Mouse (Mus musculus): ENCODE results near the gene Hnrnpa2b1. TPM values are rescaled to one million over a fixed set of nuclear protein-coding genes. Genes with fewer than 3 reads are reported as not detected.
A peak's percentile ranks its signal among the peaks of the same experiment; 100 is the strongest.

Gene Hnrnpa2b1
- polyA plus RNA-seq (2015; fragmentation: Nextera tagmentation; extraction: Ambion mirVana) = 1,728 and 1,813 TPM in 2 replicates

DNA sequence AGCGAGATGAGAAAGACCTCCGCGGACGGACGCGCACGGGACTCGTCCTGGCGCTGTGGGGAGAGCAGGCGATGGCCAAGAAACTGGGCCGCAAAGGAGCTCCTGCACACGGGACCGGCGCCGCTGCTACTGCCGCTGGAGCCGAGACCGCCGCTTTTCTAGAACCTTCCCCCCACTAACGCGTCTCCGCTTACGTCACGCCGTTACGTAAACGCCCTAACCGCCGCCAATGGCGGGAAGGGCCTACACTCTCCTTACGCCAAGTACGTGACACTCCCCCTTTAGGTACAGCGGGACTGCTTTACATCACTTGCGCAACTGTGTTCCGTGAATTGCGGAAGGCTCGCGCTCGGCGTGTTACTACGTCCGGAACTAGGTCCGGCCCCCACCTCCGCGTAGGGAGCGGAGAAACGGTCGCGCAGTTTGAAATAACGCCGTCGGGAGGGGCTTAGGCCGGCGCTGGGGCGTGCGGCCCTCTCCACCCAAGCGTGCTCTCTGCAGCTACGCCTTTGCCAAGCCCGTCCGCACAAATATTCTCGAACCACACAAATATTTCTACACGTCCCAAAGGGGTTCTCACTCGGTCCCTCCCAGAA is at the start of gene Hnrnpa2b1:
Hnrnpa2b1 (minus strand) TSS at position 180 of the 596 bp plus-strand sequence.
- peak; percentile 93 for ATAC-seq (ENCODE audit: insufficient read depth, low FRiP score, low read depth)
- Histone ChIP-seq H3K4me1 (peaks cover 23% of the 10 kb centered on the region), H3K36me3 (peaks cover 12% of the 10 kb centered on the region; the same call in 1 of the 2 replicates), H3K9me3 (no peaks in the 10 kb centered on the region), H3K9ac (peak within 1 kb of the TSS; percentile 98), H3K27ac (peak within 1 kb of the TSS; percentile 99), H3K4me2 (peak within 1 kb of the TSS; percentile 44), H3K4me3 (replicated peaks) (peak within 1 kb of the TSS; percentile 96), H3K27me3 (replicated peaks) (no peaks in the 10 kb centered on the region)
- WGBS = under 1% methylated on average over 63 of the region's 63 CpGs

DNA sequence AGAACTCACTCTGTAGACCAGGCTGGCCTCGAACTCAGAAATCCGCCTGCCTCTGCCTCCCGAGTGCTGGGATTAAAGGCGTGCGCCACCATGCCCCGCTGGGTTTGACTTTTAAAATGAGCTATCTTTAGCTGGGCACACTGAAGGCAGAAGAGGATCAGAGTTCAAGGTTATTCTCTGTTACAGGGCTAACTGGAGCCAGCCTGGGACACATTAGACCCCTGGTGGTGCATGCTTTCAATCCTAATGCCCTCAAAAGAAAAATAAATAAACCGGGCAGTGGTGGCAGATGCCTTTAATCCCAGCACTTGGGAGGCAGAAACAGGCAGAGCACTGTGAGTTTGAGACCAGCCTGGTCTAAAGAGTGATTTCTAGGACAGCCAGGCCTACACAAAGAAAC is 45.2 kb upstream of the Hnrnpa2b1 start:
- Histone ChIP-seq H3K4me3 (replicated peaks) (no peak overlapping the region), H3K9me3 (no peaks in the 10 kb centered on the region), H3K27me3 (replicated peaks) (no peaks in the 10 kb centered on the region), H3K9ac (no peak overlapping the region), H3K36me3 (no peaks in the 10 kb centered on the region), H3K27ac (no peak overlapping the region), H3K4me1 (no peaks in the 10 kb centered on the region), H3K4me2 (no peak overlapping the region)
- 93% methylated on average over 7 of the region's 7 CpGs for WGBS
- no peak for ATAC-seq (ENCODE audit: insufficient read depth, low FRiP score, low read depth)

DNA sequence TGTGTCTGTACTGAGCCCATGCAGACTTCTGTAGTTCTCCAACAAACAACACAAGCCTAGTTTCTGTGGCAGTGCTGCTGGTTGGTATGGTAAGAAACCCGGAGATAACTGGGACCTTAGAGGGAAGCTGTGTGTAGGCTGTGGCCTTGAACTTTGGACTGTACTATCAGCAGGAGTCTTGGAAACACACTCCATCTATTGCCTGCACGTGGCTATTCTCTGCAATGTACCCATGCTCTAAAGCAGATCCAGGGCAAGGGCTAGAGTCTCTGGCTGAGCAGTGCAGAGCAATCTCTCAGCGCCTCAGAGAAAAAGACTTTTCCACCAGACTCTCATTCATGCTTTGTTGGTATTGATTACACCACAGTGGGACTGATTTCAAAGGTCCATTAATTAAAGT is 44.1 kb upstream of the Hnrnpa2b1 start:
- no peak overlapping the region for H3K9ac ChIP-seq
- no peak overlapping the region for H3K4me2 ChIP-seq
- H3K36me3 ChIP-seq = no peaks in the 10 kb centered on the region
- ATAC-seq (ENCODE audit: insufficient read depth, low FRiP score, low read depth) = peak; percentile 60; the same call in 1 of the 2 replicates
- no peaks in the 10 kb centered on the region for H3K27me3 ChIP-seq (replicated peaks)
- no peaks in the 10 kb centered on the region for H3K4me1 ChIP-seq
- 68% methylated on average over 3 of the region's 3 CpGs for WGBS
- no peak overlapping the region for H3K4me3 ChIP-seq (replicated peaks)
- H3K9me3 ChIP-seq = no peaks in the 10 kb centered on the region
- no peak overlapping the region for H3K27ac ChIP-seq

DNA sequence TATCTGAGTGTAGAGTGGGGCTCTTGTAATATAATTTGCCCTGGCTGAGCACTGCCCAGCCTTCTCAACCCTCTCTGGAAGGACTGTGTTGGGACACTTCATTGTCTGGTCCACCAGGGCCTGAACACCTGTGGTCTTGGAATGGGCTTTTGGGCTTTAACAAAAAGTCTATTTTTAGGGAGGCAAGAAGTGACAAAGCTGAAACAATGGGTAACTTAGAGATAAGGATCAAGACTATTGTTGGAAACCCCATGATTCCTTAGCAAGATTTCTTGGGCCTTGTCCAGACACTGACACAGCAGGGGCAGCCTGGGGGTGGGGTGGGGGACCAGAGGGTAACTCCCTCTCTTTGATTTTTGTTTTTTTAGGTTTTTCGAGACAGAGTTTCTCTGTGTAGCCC is 41.3 kb upstream of the Hnrnpa2b1 start:
- ATAC-seq (ENCODE audit: insufficient read depth, low FRiP score, low read depth) = no peak
- Histone ChIP-seq H3K4me2 (no peak overlapping the region), H3K9ac (no peak overlapping the region), H3K27ac (no peak overlapping the region), H3K9me3 (no peaks in the 10 kb centered on the region), H3K4me3 (replicated peaks) (no peak overlapping the region), H3K27me3 (replicated peaks) (no peaks in the 10 kb centered on the region), H3K4me1 (no peaks in the 10 kb centered on the region), H3K36me3 (no peaks in the 10 kb centered on the region)
- WGBS = 57% methylated on average over 1 of the region's 1 CpGs

DNA sequence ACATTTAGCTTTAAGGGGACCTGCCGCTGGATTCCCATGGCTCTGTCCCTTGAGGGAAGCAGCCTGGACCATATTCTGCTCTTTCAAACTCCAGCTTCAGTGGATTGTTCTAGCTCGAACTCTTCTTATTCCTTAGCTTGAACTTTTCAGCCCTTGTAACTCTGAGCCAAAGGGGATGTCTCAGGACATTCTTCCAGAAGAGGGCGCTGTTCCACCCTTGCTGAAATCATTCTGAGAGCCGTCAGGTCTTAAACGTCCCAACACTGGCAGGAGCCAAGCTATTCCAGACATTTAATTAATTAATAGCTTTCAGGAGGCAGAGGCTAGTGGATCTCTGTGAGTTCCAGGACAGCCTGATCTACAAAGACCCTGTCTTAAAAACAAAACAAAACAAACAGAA is 40.4 kb upstream of the Hnrnpa2b1 start:
- Histone ChIP-seq H3K4me3 (replicated peaks) (no peak overlapping the region), H3K27ac (no peak overlapping the region), H3K4me2 (no peak overlapping the region), H3K9me3 (no peaks in the 10 kb centered on the region), H3K36me3 (no peaks in the 10 kb centered on the region), H3K9ac (no peak overlapping the region), H3K4me1 (no peaks in the 10 kb centered on the region), H3K27me3 (replicated peaks) (no peaks in the 10 kb centered on the region)
- ATAC-seq (ENCODE audit: insufficient read depth, low FRiP score, low read depth) = no peak
- 33% methylated on average over 5 of the region's 5 CpGs for WGBS

DNA sequence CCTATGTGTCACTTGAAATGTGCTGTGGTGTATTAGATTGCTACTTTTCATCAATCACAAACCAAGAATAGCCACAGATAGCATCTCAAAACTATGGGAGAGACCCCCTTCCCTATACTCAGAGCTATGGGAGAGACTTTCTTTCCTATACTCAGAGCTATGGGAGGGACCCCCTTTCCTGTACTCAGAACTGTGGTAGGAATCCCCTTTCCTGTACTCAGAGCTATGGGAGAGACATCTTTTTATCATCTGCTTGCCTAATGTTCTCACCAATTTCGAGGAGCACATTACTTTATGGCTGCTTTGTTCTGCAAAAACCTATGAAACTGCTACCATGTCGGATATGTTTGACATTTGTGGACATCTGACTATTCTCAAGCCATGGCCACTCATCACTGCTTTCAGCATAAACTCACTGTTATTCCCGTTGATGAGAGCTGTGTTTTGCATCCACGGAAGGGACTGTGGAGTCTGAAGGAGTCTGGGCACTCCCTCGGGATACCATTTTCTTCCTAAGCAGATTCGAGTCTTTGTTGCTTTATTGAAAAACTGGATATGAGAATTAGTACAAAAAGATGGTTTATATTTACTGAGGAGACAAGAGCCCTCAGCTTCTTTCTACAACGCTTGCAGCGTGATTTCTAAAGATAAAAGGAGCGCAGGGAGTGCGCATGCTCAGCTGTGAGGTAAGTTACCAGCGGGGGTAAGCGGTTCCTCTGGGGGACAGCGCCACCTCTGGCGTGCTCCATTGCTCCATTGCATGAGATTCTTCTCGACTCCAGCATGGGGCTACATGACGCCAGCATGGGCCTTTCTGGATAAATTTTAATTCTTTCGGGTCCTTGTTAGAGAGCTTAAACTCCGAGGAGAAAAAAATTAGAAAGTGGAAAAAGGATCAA is 39.3 kb upstream of the Hnrnpa2b1 start:
- Histone ChIP-seq H3K27ac (no peak overlapping the region), H3K4me3 (replicated peaks) (peak overlapping the region; percentile 22), H3K4me1 (no peaks in the 10 kb centered on the region), H3K36me3 (no peaks in the 10 kb centered on the region), H3K9me3 (no peaks in the 10 kb centered on the region), H3K27me3 (replicated peaks) (no peaks in the 10 kb centered on the region), H3K9ac (no peak overlapping the region), H3K4me2 (peak overlapping the region; percentile 45)
- ATAC-seq (ENCODE audit: insufficient read depth, low FRiP score, low read depth) = 0 out of 2 replicates have a peak, but pooled peaks have one; percentile 47
- WGBS = 22% methylated on average over 18 of the region's 18 CpGs

DNA sequence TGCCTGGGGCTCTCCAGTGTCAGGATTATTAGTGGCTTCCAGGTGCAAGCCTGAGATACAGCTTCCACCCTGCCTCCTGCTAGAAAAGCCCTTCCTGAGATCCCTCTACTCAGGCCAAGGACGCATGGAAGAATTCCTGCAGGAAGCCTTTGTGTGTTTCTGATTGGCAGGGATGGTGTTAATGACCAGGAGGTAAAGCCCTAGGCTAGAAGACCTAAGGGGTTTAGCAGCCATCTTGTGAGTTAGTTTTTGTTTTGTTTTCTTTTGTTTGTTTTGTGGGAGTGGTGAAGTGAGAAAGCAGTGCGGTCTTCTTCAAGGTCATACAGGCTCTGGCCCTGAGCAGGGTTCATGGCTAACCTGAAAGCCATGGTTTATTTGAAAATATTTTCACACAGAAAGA is 37.9 kb upstream of the Hnrnpa2b1 start:
- Histone ChIP-seq H3K4me1 (no peaks in the 10 kb centered on the region), H3K27me3 (replicated peaks) (no peaks in the 10 kb centered on the region), H3K4me2 (no peak overlapping the region), H3K4me3 (replicated peaks) (no peak overlapping the region), H3K9me3 (no peaks in the 10 kb centered on the region), H3K9ac (no peak overlapping the region), H3K36me3 (no peaks in the 10 kb centered on the region), H3K27ac (no peak overlapping the region)
- ATAC-seq (ENCODE audit: insufficient read depth, low FRiP score, low read depth) = no peak
- 71% methylated on average over 2 of the region's 2 CpGs for WGBS

DNA sequence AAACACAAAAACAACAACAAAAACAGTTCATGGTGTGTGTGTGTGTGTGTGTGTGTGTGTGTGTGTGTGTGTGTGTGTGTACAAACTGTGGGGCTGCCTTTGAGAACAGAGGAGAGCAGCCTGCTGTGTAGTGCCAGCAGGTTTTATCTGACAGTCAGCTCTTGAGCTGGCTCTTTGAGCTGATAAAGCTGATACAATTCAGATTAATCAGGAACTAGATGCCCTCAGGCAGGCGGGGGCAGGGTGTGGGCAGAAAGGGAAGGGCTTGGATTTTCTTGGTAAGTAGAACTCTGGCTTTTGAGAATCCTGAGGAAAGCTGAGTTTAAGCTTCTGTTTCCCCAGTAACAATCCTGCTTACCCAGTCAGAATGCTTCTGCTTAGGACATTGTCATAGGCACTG is 36.0 kb upstream of the Hnrnpa2b1 start:
- peak; percentile 63 for ATAC-seq (ENCODE audit: insufficient read depth, low FRiP score, low read depth)
- Histone ChIP-seq H3K4me3 (replicated peaks) (no peak overlapping the region), H3K9me3 (no peaks in the 10 kb centered on the region), H3K4me1 (no peaks in the 10 kb centered on the region), H3K9ac (no peak overlapping the region), H3K4me2 (no peak overlapping the region), H3K27ac (no peak overlapping the region), H3K36me3 (no peaks in the 10 kb centered on the region), H3K27me3 (replicated peaks) (no peaks in the 10 kb centered on the region)
- 59% methylated on average over 1 of the region's 1 CpGs for WGBS

DNA sequence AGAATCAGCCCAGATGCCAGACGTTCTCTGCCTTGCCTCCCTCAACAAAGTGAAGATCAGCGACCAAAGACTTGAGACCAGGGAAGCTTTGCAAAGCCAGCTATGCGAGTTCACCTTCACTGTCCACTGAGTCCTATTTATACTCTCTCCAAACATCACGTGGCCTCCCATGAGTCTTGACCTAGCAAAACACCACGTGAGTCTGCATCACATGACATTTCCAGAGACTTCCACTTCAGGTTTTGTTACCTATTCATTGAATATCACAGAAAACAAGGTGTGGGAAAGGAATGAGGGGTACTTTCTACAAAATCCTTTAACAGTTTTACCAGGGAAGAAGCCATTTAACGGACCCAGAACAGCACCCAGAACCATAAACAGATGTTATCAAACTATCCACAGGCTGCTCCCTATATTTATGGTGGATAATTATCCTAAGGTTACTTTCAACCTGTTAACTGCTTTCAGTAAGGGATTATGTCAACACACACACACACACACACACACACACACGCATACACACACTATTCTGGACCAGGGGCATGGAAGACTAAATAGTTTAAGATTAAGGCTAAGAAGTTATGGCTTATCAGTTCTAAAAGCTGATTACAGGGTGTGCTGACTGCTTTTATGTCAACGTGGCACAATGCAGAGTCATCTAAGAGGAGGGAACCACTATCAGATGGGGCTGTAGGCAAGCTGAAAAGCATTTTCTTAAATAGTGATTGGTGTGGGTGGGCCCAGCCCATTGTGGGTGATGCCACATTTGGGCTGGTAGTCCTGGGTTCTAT is 27.8 kb upstream of the Hnrnpa2b1 start:
- no peak; the same call in 1 of the 2 replicates for ATAC-seq (ENCODE audit: insufficient read depth, low FRiP score, low read depth)
- Histone ChIP-seq H3K27me3 (replicated peaks) (no peaks in the 10 kb centered on the region), H3K4me2 (no peak overlapping the region), H3K27ac (no peak overlapping the region), H3K4me3 (replicated peaks) (no peak overlapping the region), H3K9ac (no peak overlapping the region), H3K4me1 (no peaks in the 10 kb centered on the region), H3K9me3 (no peaks in the 10 kb centered on the region), H3K36me3 (no peaks in the 10 kb centered on the region)
- 57% methylated on average over 8 of the region's 8 CpGs for WGBS

DNA sequence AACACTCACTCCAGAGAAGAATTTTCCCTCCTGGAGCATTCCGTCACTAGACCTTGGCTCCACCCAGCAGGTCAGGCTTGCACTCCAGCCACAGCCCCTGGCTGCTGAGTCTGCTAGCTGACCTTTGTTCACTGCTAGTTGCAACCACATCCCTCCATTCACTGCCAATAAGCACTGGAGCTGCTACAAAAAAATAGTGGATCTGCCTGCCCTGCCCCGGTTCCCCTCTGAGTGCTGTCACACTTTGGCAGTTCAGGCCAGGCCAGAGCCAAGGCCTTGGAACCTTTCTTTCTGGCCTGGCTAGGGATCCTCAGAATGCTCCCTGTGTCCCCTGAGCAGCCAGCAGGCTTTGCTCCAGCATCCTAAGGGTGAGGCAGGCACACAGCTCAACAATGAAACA is 20.1 kb upstream of the Hnrnpa2b1 start:
- Histone ChIP-seq H3K27me3 (replicated peaks) (no peaks in the 10 kb centered on the region), H3K4me3 (replicated peaks) (no peak overlapping the region), H3K4me2 (no peak overlapping the region), H3K4me1 (no peaks in the 10 kb centered on the region), H3K9ac (no peak overlapping the region), H3K9me3 (no peaks in the 10 kb centered on the region), H3K27ac (no peak overlapping the region), H3K36me3 (no peaks in the 10 kb centered on the region)
- WGBS = 48% methylated on average over 2 of the region's 2 CpGs
- no peak; the same call in 1 of the 2 replicates for ATAC-seq (ENCODE audit: insufficient read depth, low FRiP score, low read depth)

DNA sequence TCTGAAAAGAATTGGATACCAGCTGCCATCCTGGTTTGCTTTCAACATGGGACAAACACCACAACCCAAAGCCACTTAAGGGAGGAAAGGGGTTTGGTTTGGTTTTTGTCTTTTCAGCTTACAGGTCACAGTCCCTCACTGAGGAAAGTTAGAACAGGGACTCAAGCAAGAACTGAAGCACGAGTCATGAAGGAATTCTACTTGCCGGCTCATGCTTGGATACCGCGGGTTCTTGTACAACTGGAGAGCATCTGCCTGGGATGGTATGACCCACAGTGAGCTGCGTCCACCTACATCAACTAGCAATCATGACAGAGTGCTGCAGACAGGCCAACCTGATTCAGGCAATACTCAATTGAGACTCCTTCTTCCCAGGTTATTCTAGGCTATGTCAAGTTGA is 17.0 kb upstream of the Hnrnpa2b1 start:
- WGBS = 86% methylated on average over 5 of the region's 5 CpGs
- H3K27me3 ChIP-seq (replicated peaks) = no peaks in the 10 kb centered on the region

More for the DNA sequence above, 17.0 kb upstream of the Hnrnpa2b1 start:
- Histone ChIP-seq H3K9ac (no peak overlapping the region), H3K27ac (no peak overlapping the region), H3K4me3 (replicated peaks) (no peak overlapping the region), H3K4me2 (no peak overlapping the region), H3K4me1 (no peaks in the 10 kb centered on the region), H3K9me3 (no peaks in the 10 kb centered on the region), H3K36me3 (peaks cover 13% of the 10 kb centered on the region)
- ATAC-seq (ENCODE audit: insufficient read depth, low FRiP score, low read depth) = no peak
